Mouse (Mus musculus) limb, embryonic 11.5 days (tissue): ENCODE data around the gene Ell2. TPM values are rescaled to one million over a fixed set of nuclear protein-coding genes. Genes with fewer than 3 reads are reported as not detected.

Experiments
- ATAC-seq: fragments of 200-750 bp; cut with Nextera tagmentation; 2 replicates; pipeline ENCODE4 v1.8.0; 2017; ENCODE audit warnings: low read depth; ENCODE audit not compliant: insufficient number of reproducible peaks, low FRiP score, low TSS enrichment
- DNase-seq: peaks from one replicate; pipeline ENCODE4 v3.0.0-alpha.2; 2015; ENCODE audit warnings: low spot score
- H3K27ac ChIP-seq: fragments of 300-500 bp; sonication (generic); replicated peaks from 2 replicates; pipeline ENCODE4 v1.5.1; 2014; ENCODE audit warnings: low read depth, mild to moderate bottlenecking, low read length
- H3K27me3 ChIP-seq: fragments of 300-500 bp; sonication (generic); 2 replicates; pipeline ENCODE4 v1.6.1; 2014; ENCODE audit warnings: mild to moderate bottlenecking, low read length, mixed read lengths; ENCODE audit not compliant: control insufficient read depth, insufficient read depth
- H3K36me3 ChIP-seq: fragments of 300-500 bp; sonication (generic); 2 replicates; pipeline ENCODE4 v1.6.1; 2014; ENCODE audit warnings: mild to moderate bottlenecking, low read length, moderate library complexity, mixed read lengths; ENCODE audit not compliant: control insufficient read depth, insufficient read depth
- H3K4me1 ChIP-seq: fragments of 300-500 bp; sonication (generic); 2 replicates; pipeline ENCODE4 v1.6.1; 2014; ENCODE audit warnings: low read length, mixed read lengths; ENCODE audit not compliant: control insufficient read depth, insufficient read depth
- H3K4me2 ChIP-seq: fragments of 300-500 bp; sonication (generic); 2 replicates; pipeline ENCODE4 v1.6.1; 2014; ENCODE audit warnings: low read depth, mild to moderate bottlenecking, moderate library complexity; ENCODE audit not compliant: severe bottlenecking
- H3K4me3 ChIP-seq: fragments of 300-500 bp; sonication (generic); 2 replicates; pipeline ENCODE4 v1.5.1; 2014; ENCODE audit warnings: low read depth, low read length
- H3K9ac ChIP-seq: fragments of 300-500 bp; sonication (generic); 2 replicates; pipeline ENCODE4 v1.6.1; 2014; ENCODE audit warnings: mild to moderate bottlenecking, low read length
- H3K9me3 ChIP-seq: fragments of 300-500 bp; sonication (generic); 2 replicates; pipeline ENCODE4 v1.6.1; 2016; ENCODE audit warnings: low read length; ENCODE audit not compliant: control insufficient read depth
- WGBS: fragments of 180-500 bp; shearing (Covaris S2); extraction: QIAGEN DNeasy Blood & Tissue Kit; methylation state at CpG from one replicate; pipeline ENCODE4 v1.1.7; 2014; 5-methylcytosine and 5-hydroxymethylcytosine counted together
- polyA plus RNA-seq: library from polyadenylated mRNA; unstranded; fragments of >200 nt; fragmentation: Nextera tagmentation; extraction: Ambion mirVana; gene quantifications from 2 replicates; pipeline ENCODE4 v1.2.1, GENCODE M21; 2014

Gene Ell2
- polyA plus RNA-seq, 1 experiment from 2014 or later, result 4.8 TPM

DNA sequence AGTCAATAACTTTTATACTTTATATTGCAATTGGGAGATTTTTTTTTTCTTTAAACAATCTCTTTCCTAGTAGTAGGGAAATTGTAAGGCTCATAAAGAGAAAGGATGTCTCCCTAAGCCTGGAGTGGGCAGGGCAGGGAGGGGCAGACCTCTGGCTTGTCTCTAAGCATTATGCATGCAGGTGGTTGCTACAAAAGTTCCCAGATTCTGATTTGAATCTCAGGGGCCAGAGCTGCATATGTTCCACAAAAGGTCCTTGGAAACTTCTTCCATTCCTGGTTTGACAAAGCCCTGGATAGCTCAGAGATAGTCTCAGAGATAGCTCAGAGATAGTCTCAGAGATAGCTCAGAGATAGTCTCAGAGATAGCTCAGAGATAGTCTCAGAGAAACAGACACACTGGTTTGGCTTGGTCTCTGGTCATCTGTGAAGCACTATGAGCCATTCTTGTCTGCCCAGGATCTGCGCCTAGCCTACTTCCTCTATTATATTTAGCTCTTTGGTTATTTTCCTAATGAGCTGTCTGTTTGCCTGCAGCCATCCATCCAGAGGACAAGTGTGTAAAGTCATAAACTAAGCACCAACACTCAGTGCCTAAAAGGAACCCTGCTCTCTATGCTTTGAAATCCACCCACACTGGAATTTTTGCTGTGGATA is 84.1 kb downstream of the Ell2 start:
- no peak for ATAC-seq

DNA sequence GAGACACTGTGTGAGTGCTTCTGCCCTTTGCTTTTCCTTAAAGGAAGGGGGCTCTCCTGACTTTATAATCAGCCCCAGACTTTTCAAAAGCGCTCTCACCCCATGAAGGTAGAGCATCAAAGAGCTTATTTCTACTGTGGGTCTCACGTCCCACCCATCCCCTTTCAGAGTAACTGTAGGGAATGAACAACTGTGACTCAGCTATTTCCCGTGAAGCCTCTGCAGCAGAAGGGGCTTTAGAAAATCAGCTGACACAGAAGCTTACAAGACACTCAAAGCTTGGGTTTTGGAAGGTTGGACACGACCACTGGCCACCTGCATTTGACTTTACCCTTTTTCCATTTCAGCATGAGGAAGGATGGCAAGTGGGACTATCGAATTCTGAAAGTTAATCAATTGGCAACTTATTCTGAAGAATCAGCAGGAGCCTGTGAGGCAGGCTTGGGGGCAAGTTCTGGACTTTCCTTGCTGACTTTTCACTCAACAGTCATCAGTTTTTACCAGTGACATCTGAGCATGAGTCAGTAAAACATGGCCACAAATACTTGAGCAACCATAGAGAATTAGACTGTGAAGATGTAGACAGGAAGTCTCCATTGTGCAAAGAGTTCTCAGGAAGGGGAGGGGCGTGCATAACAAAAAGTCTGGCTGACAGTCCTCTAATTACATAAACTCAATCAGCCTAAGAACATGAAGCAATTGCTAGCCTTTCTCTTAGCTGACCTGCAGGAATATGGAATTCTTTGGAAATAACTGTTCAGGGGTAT is 87.5 kb downstream of the Ell2 start:
- no peaks in the 10 kb centered on the region for H3K4me1 ChIP-seq
- no peaks in the 10 kb centered on the region for H3K9me3 ChIP-seq
- H3K4me2 ChIP-seq, result no peak overlapping the region
- no peaks in the 10 kb centered on the region for H3K27me3 ChIP-seq
- no peak overlapping the region for H3K4me3 ChIP-seq
- 53% methylated on average over 6 of the region's 6 CpGs for WGBS
- H3K27ac ChIP-seq, result no peak overlapping the region
- H3K36me3 ChIP-seq, result no peaks in the 10 kb centered on the region
- no peak overlapping the region for H3K9ac ChIP-seq
- DNase-seq, result no peak
- no peak for ATAC-seq

More for the DNA sequence above, 84.1 kb downstream of the Ell2 start:
- H3K9ac ChIP-seq, result no peak overlapping the region
- no peak overlapping the region for H3K27ac ChIP-seq
- WGBS, result 76% methylated on average over 1 of the region's 1 CpGs
- no peaks in the 10 kb centered on the region for H3K4me1 ChIP-seq
- H3K9me3 ChIP-seq, result no peaks in the 10 kb centered on the region
- H3K4me3 ChIP-seq, result no peak overlapping the region
- no peak overlapping the region for H3K4me2 ChIP-seq
- H3K27me3 ChIP-seq, result no peaks in the 10 kb centered on the region
- no peak for DNase-seq
- no peaks in the 10 kb centered on the region for H3K36me3 ChIP-seq

- Histone ChIP-seq H3K9me3 (no peaks in the 10 kb centered on the region), H3K36me3 (no peaks in the 10 kb centered on the region), H3K4me1 (no peaks in the 10 kb centered on the region), H3K9ac (no peak overlapping the region), H3K27ac (no peak overlapping the region), H3K4me2 (peak overlapping the region; percentile 30; the same call in 1 of the 2 replicates), H3K4me3 (no peak overlapping the region), H3K27me3 (no peaks in the 10 kb centered on the region)
- peak; percentile 92 for ATAC-seq
- 34% methylated on average over 18 of the region's 18 CpGs for WGBS
- DNase-seq, result peak; percentile 95
Measured at GRCm38 (mm10) chr13:75797369-75798141, 91.0 kb downstream of the Ell2 start.

GRCm38 (mm10) chr13:75798413-75799302 is 92.1 kb downstream of the Ell2 start:
- 81% methylated on average over 7 of the region's 7 CpGs for WGBS

GRCm38 (mm10) chr13:75799421-75799820 is 92.9 kb downstream of the Ell2 start:
- WGBS, result 88% methylated on average over 3 of the region's 3 CpGs
- no peak for DNase-seq
- H3K27me3 ChIP-seq, result no peaks in the 10 kb centered on the region
- H3K9me3 ChIP-seq, result no peaks in the 10 kb centered on the region
- no peaks in the 10 kb centered on the region for H3K36me3 ChIP-seq
- no peak overlapping the region for H3K27ac ChIP-seq
- H3K4me3 ChIP-seq, result no peak overlapping the region
- H3K9ac ChIP-seq, result no peak overlapping the region
- H3K4me1 ChIP-seq, result no peaks in the 10 kb centered on the region
- H3K4me2 ChIP-seq, result no peak overlapping the region
- ATAC-seq, result no peak

More at GRCm38 (mm10) chr13:75798413-75799302, 92.1 kb downstream of the Ell2 start:
- DNase-seq (no peak), ATAC-seq (no peak)
- Histone ChIP-seq H3K4me3 (no peak overlapping the region), H3K4me2 (no peak overlapping the region), H3K36me3 (no peaks in the 10 kb centered on the region), H3K27ac (no peak overlapping the region), H3K4me1 (no peaks in the 10 kb centered on the region), H3K9me3 (no peaks in the 10 kb centered on the region), H3K27me3 (no peaks in the 10 kb centered on the region), H3K9ac (no peak overlapping the region)

DNA sequence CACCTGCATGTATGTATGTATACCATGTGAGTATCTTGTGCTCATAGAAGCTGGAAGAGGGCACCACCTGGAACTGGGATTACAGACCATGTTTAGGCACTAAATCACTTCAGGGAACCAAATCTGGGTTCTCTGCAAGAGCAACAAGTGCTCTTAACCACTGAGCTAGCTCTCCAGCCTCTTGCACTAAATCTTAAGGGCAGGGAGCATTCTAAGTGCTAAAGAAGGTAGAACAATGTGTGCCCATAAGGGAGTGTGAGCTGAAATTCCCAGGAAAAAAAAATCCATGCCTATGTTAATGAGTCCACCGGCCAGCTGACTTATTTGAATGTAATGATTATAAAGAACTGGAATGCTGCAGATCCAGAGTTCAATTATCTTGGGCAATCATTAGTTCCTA is 101.4 kb downstream of the Ell2 start:
- Histone ChIP-seq H3K4me3 (no peak overlapping the region), H3K9me3 (no peaks in the 10 kb centered on the region), H3K27ac (no peak overlapping the region), H3K27me3 (no peaks in the 10 kb centered on the region), H3K9ac (no peak overlapping the region), H3K4me2 (no peak overlapping the region), H3K36me3 (no peaks in the 10 kb centered on the region), H3K4me1 (no peaks in the 10 kb centered on the region)
- ATAC-seq (no peak), DNase-seq (no peak)
- WGBS, result 90% methylated on average over 1 of the region's 1 CpGs

GRCm38 (mm10) chr13:75809957-75810356 is 103.4 kb downstream of the Ell2 start:
- Histone ChIP-seq H3K27ac (no peak overlapping the region), H3K4me3 (no peak overlapping the region), H3K27me3 (no peaks in the 10 kb centered on the region), H3K4me2 (no peak overlapping the region), H3K9me3 (no peaks in the 10 kb centered on the region), H3K36me3 (no peaks in the 10 kb centered on the region), H3K9ac (no peak overlapping the region), H3K4me1 (no peaks in the 10 kb centered on the region)
- DNase-seq (no peak), ATAC-seq (no peak)
- WGBS, result 53% methylated on average over 1 of the region's 1 CpGs

DNA sequence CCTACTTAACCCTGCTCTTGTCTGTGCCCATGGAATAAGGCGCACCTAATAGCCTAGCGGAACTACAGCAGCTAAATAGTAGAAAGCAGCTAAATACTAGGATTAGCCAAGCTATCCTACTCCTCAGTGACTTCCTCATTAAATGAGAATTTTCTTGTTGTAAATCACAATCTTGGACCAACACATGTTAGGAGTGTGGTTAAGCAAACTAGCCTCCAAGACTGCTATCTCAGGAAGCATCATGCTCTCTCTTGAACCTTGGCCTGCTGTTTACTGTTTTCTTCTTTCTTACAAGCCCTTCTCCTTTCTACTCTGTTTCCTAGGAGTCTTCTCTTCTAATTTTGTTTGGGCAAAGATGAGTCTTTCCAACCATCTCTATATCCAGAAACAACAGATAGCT is 110.6 kb downstream of the Ell2 start:
- no peak for ATAC-seq
- 93% methylated on average over 2 of the region's 2 CpGs for WGBS

More for the DNA sequence above, 110.6 kb downstream of the Ell2 start:
- Histone ChIP-seq H3K4me1 (no peaks in the 10 kb centered on the region), H3K9me3 (no peaks in the 10 kb centered on the region), H3K36me3 (no peaks in the 10 kb centered on the region), H3K27me3 (no peaks in the 10 kb centered on the region), H3K27ac (no peak overlapping the region), H3K4me3 (no peak overlapping the region), H3K4me2 (no peak overlapping the region), H3K9ac (no peak overlapping the region)
- no peak for DNase-seq
